Mouse (Mus musculus) stomach, embryonic 15.5 days (tissue): ENCODE measurements around the gene 1700020D05Rik. TPM values are rescaled to one million over a fixed set of nuclear protein-coding genes. Genes with fewer than 3 reads are reported as not detected.

Experiments used
- ATAC-seq: fragments of 200-750 bp; cut with Nextera tagmentation; 2 replicates; pipeline ENCODE4 v1.8.0; 2017; ENCODE audit warnings: low read depth, moderate number of reproducible peaks, moderate TSS enrichment; ENCODE audit not compliant: insufficient read depth, low FRiP score
- H3K27ac ChIP-seq: fragments of 300-500 bp; sonication (generic); 2 replicates; pipeline ENCODE4 v1.5.1; 2015; ENCODE audit warnings: mild to moderate bottlenecking, inconsistent platforms
- H3K27me3 ChIP-seq: fragments of 300-500 bp; sonication (generic); replicated peaks from 2 replicates; pipeline ENCODE4 v1.6.1; 2015; ENCODE audit warnings: inconsistent platforms
- H3K36me3 ChIP-seq: fragments of 300-500 bp; sonication (generic); 2 replicates; pipeline ENCODE4 v1.6.1; 2015; ENCODE audit warnings: inconsistent platforms
- H3K4me1 ChIP-seq: fragments of 300-500 bp; sonication (generic); 2 replicates; pipeline ENCODE4 v1.6.1; 2015; ENCODE audit warnings: inconsistent platforms
- H3K4me2 ChIP-seq: fragments of 300-500 bp; sonication (generic); 2 replicates; pipeline ENCODE4 v1.6.1; 2015; ENCODE audit warnings: mild to moderate bottlenecking, inconsistent platforms
- H3K4me3 ChIP-seq: fragments of 300-500 bp; sonication (generic); replicated peaks from 2 replicates; pipeline ENCODE4 v1.5.1; 2015; ENCODE audit warnings: inconsistent platforms
- H3K9ac ChIP-seq: fragments of 300-500 bp; sonication (generic); 2 replicates; pipeline ENCODE4 v1.6.1; 2015; ENCODE audit warnings: inconsistent platforms
- H3K9me3 ChIP-seq: fragments of 300-500 bp; sonication (generic); 2 replicates; pipeline ENCODE4 v1.6.1; 2016; ENCODE audit warnings: inconsistent platforms
- WGBS: fragments of 180-500 bp; shearing (Covaris S2); methylation state at CpG from one replicate; pipeline ENCODE4 v1.1.7; 2015; 5-methylcytosine and 5-hydroxymethylcytosine counted together
- polyA plus RNA-seq: library from polyadenylated mRNA; unstranded; fragments of >200 nt; fragmentation: Nextera tagmentation; extraction: Ambion mirVana; gene quantifications from 2 replicates; pipeline ENCODE4 v1.2.1, GENCODE M21; 2015

1700020D05Rik gene
- polyA plus RNA-seq, 1 experiment from 2014 or later, result not detected

GRCm38 (mm10) chr19:5456241-5456921 lies 47.2 kb downstream of the 1700020D05Rik start:
- Histone ChIP-seq H3K27me3 (no peaks in the 10 kb centered on the region), H3K4me3 (peak overlapping the region; percentile 75), H3K9ac (peak overlapping the region; percentile 63), H3K9me3 (no peaks in the 10 kb centered on the region), H3K36me3 (no peaks in the 10 kb centered on the region), H3K4me2 (peak overlapping the region; percentile 91), H3K4me1 (peaks cover 29% of the 10 kb centered on the region), H3K27ac (peak overlapping the region; percentile 93)
- WGBS, result 3% methylated on average over 26 of the region's 26 CpGs
- ATAC-seq, result peak; percentile 11; the same call in 1 of the 2 replicates

- no peaks in the 10 kb centered on the region for H3K36me3 ChIP-seq
- H3K27ac ChIP-seq, result no peak overlapping the region
- no peaks in the 10 kb centered on the region for H3K9me3 ChIP-seq
- peaks cover 23% of the 10 kb centered on the region for H3K4me1 ChIP-seq
- 50% methylated on average over 8 of the region's 8 CpGs for WGBS
- no peak overlapping the region for H3K9ac ChIP-seq
- ATAC-seq, result no peak
- peak overlapping the region; percentile 75 for H3K4me3 ChIP-seq
- H3K27me3 ChIP-seq, result no peaks in the 10 kb centered on the region
- peak overlapping the region; percentile 91 for H3K4me2 ChIP-seq
Measured at GRCm38 (mm10) chr19:5455568-5455967, 48.0 kb downstream of the 1700020D05Rik start.

DNA sequence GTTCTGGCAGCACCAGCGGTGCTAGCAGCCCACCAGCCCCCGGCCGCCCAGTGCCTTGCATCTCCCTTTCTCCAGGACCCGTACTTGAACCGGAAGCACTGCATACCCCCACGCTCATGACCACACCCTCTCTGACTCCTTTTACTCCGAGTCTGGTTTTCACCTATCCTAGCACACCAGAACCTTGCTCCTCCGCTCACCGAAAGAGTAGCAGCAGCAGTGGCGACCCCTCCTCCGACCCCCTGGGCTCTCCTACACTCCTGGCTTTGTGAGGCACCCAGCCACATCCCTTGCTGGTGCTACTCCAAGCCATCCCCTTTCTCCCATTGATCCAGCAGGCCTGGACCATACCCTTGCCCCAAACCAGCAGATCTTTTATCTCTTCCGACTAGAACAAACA lies 48.5 kb downstream of the 1700020D05Rik start:
- Histone ChIP-seq H3K4me3 (peak overlapping the region; percentile 75), H3K4me2 (peak overlapping the region; percentile 91), H3K4me1 (peaks cover 23% of the 10 kb centered on the region), H3K27me3 (no peaks in the 10 kb centered on the region), H3K9me3 (no peaks in the 10 kb centered on the region), H3K36me3 (no peaks in the 10 kb centered on the region), H3K9ac (no peak overlapping the region), H3K27ac (no peak overlapping the region)
- 74% methylated on average over 12 of the region's 12 CpGs for WGBS
- ATAC-seq, result no peak

Other genes starting within 250 kb of the 1700020D05Rik start
- 18.0 and 20.6 TPM in 2 replicates for gene Pacs1, start 230.7 kb downstream of the 1700020D05Rik start, polyA plus RNA-seq
- gene Sf3b2, start 208.3 kb downstream of the 1700020D05Rik start, polyA plus RNA-seq, result 278 and 308 TPM in 2 replicates
- gene Gal3st3, start 205.5 kb downstream of the 1700020D05Rik start, polyA plus RNA-seq, result 2.2 and 2.9 TPM in 2 replicates
- gene Catsper1, start 168.0 kb downstream of the 1700020D05Rik start, polyA plus RNA-seq, result not detected in 2 replicates
- 7.9 and 13.9 TPM in 2 replicates for gene Cst6, start 154.2 kb downstream of the 1700020D05Rik start, polyA plus RNA-seq
- 48.0 and 51.2 TPM in 2 replicates for gene Eif1ad, start 137.0 kb downstream of the 1700020D05Rik start, polyA plus RNA-seq
- gene Banf1, start 136.6 kb downstream of the 1700020D05Rik start, polyA plus RNA-seq, result 433 and 441 TPM in 2 replicates
- gene Sart1, start 115.1 kb downstream of the 1700020D05Rik start, polyA plus RNA-seq, result 74.8 and 75.3 TPM in 2 replicates
- 8.3 and 12.9 TPM in 2 replicates for gene Tsga10ip, start 101.3 kb downstream of the 1700020D05Rik start, polyA plus RNA-seq
- 210 and 222 TPM in 2 replicates for gene Drap1, start 78.8 kb downstream of the 1700020D05Rik start, polyA plus RNA-seq
- 47.8 and 49.4 TPM in 2 replicates for gene AI837181, start 78.6 kb downstream of the 1700020D05Rik start, polyA plus RNA-seq
- gene Fosl1, start 56.2 kb downstream of the 1700020D05Rik start, polyA plus RNA-seq, result not detected in 2 replicates
- 11.8 and 11.9 TPM in 2 replicates for gene Ccdc85b, start 45.9 kb downstream of the 1700020D05Rik start, polyA plus RNA-seq
- 99.4 and 99.7 TPM in 2 replicates for gene Fibp, start 43.2 kb downstream of the 1700020D05Rik start, polyA plus RNA-seq
- gene Ctsw, start 35.3 kb downstream of the 1700020D05Rik start, polyA plus RNA-seq, result 1.3 and 2.3 TPM in 2 replicates
- 145 and 152 TPM in 2 replicates for gene Efemp2, start 29.8 kb downstream of the 1700020D05Rik start, polyA plus RNA-seq
- 35.6 and 36.3 TPM in 2 replicates for gene Mus81, start 15.4 kb downstream of the 1700020D05Rik start, polyA plus RNA-seq
- 2,358 and 2,394 TPM in 2 replicates for gene Cfl1, start 13.3 kb downstream of the 1700020D05Rik start, polyA plus RNA-seq
- gene Snx32, start 6.8 kb upstream of the 1700020D05Rik start, polyA plus RNA-seq, result 8.8 and 11.1 TPM in 2 replicates
- 14.6 and 17.8 TPM in 2 replicates for gene Ovol1, start 56.9 kb upstream of the 1700020D05Rik start, polyA plus RNA-seq
- 7.1 and 8.3 TPM in 2 replicates for gene Ap5b1, start 64.2 kb upstream of the 1700020D05Rik start, polyA plus RNA-seq
- 124 and 144 TPM in 2 replicates for gene Rnaseh2c, start 98.1 kb upstream of the 1700020D05Rik start, polyA plus RNA-seq
- gene Kat5, start 106.5 kb upstream of the 1700020D05Rik start, polyA plus RNA-seq, result 42.2 and 49.1 TPM in 2 replicates
- 43.5 and 46.0 TPM in 2 replicates for gene Rela, start 133.7 kb upstream of the 1700020D05Rik start, polyA plus RNA-seq
- gene Sipa1, start 159.9 kb upstream of the 1700020D05Rik start, polyA plus RNA-seq, result 28.7 and 28.8 TPM in 2 replicates
- 27.7 and 32.3 TPM in 2 replicates for gene Map3k11, start 185.0 kb upstream of the 1700020D05Rik start, polyA plus RNA-seq
- 17.7 and 19.3 TPM in 2 replicates for gene Pcnx3, start 185.1 kb upstream of the 1700020D05Rik start, polyA plus RNA-seq
- gene Kcnk7, start 200.6 kb upstream of the 1700020D05Rik start, polyA plus RNA-seq, result 0.52 and 1.3 TPM in 2 replicates
- gene Ehbp1l1, start 222.5 kb upstream of the 1700020D05Rik start, polyA plus RNA-seq, result 45.0 and 50.0 TPM in 2 replicates
- 76.4 and 81.5 TPM in 2 replicates for gene Fam89b, start 225.9 kb upstream of the 1700020D05Rik start, polyA plus RNA-seq
- 27.1 and 30.6 TPM in 2 replicates for gene Ltbp3, start 237.1 kb upstream of the 1700020D05Rik start, polyA plus RNA-seq